Mouse (Mus musculus) layer of hippocampus, adult 8-10 months (tissue): ENCODE measurements at regions not wholly inside any gene's neighbourhood (a gene's known extent, or its start where the extent isn't known, plus 50 kb on each side); places are given as distances from the start of the nearest gene placed in this dataset.

Experiments
- DNase-seq, 2 experiments: peaks; one replicate each; pipeline ENCODE4 v3.0.0; 2022; ENCODE audit warnings: low spot score in 2 of 2

- no peak for DNase-seq
These were observed 297.5 kb upstream of the Thsd7b start for GRCm38 (mm10) chr1:128975586-128975985.

- DNase-seq: no peak
These were observed 321.7 kb upstream of the Thsd7b start for GRCm38 (mm10) chr1:128951436-128951835.

- no peak for DNase-seq
These were observed 322.6 kb upstream of the Thsd7b start for GRCm38 (mm10) chr1:128950512-128950911.

- DNase-seq: no peak
These were observed 322.7 kb upstream of the Cxcr4 start for GRCm38 (mm10) chr1:128914811-128915210.

GRCm38 (mm10) chr1:128912532-128912931, 320.4 kb upstream of the Cxcr4 start:
- no peak for DNase-seq

- no peak for DNase-seq
These were observed 315.5 kb upstream of the Cxcr4 start for GRCm38 (mm10) chr1:128907566-128907965.

GRCm38 (mm10) chr1:128898025-128898424, 305.9 kb upstream of the Cxcr4 start:
- no peak for DNase-seq

- DNase-seq: no peak
These were observed 302.5 kb upstream of the Cxcr4 start for GRCm38 (mm10) chr1:128894546-128894945.

GRCm38 (mm10) chr1:128878291-128878690, 286.2 kb upstream of the Cxcr4 start:
- DNase-seq: peak; percentile 14 to 34

- peak in 1 of 2 experiments; percentile 54 for DNase-seq
These were observed 283.2 kb upstream of the Cxcr4 start for GRCm38 (mm10) chr1:128875289-128875688.

- DNase-seq: no peak
These were observed 282.1 kb upstream of the Cxcr4 start for GRCm38 (mm10) chr1:128874190-128874589.

- no peak for DNase-seq
These were observed 276.7 kb upstream of the Cxcr4 start for GRCm38 (mm10) chr1:128868761-128869160.

GRCm38 (mm10) chr1:128860537-128860936, 268.4 kb upstream of the Cxcr4 start:
- no peak for DNase-seq

- DNase-seq: no peak
These were observed 268.0 kb upstream of the Cxcr4 start for GRCm38 (mm10) chr1:128860094-128860493.

GRCm38 (mm10) chr1:128858661-128859060, 266.6 kb upstream of the Cxcr4 start:
- no peak for DNase-seq

GRCm38 (mm10) chr1:128856933-128857332, 264.8 kb upstream of the Cxcr4 start:
- no peak for DNase-seq

GRCm38 (mm10) chr1:128854649-128855048, 262.6 kb upstream of the Cxcr4 start:
- no peak for DNase-seq

GRCm38 (mm10) chr1:128853286-128853685, 261.2 kb upstream of the Cxcr4 start:
- DNase-seq: no peak

GRCm38 (mm10) chr1:128837361-128837760, 245.3 kb upstream of the Cxcr4 start:
- no peak for DNase-seq

GRCm38 (mm10) chr1:128835510-128835909, 243.4 kb upstream of the Cxcr4 start:
- no peak for DNase-seq

- DNase-seq: no peak
These were observed 241.1 kb upstream of the Cxcr4 start for GRCm38 (mm10) chr1:128833096-128833715.

- peak; percentile 35 to 60 for DNase-seq
These were observed 240.2 kb upstream of the Cxcr4 start for GRCm38 (mm10) chr1:128832201-128832883.

- DNase-seq: no peak
These were observed 238.7 kb upstream of the Cxcr4 start for GRCm38 (mm10) chr1:128830671-128831240.
